Mouse (Mus musculus): ENCODE measurements around the gene Naip1.
A peak's percentile ranks its signal among the peaks of the same experiment; 100 is the strongest.
"Not testable (repeated sequence)": the region's sequence is repeated elsewhere in the genome, so short reads cannot be mapped to it uniquely, and the experiment has no call there.

The Naip1 gene

DNA sequence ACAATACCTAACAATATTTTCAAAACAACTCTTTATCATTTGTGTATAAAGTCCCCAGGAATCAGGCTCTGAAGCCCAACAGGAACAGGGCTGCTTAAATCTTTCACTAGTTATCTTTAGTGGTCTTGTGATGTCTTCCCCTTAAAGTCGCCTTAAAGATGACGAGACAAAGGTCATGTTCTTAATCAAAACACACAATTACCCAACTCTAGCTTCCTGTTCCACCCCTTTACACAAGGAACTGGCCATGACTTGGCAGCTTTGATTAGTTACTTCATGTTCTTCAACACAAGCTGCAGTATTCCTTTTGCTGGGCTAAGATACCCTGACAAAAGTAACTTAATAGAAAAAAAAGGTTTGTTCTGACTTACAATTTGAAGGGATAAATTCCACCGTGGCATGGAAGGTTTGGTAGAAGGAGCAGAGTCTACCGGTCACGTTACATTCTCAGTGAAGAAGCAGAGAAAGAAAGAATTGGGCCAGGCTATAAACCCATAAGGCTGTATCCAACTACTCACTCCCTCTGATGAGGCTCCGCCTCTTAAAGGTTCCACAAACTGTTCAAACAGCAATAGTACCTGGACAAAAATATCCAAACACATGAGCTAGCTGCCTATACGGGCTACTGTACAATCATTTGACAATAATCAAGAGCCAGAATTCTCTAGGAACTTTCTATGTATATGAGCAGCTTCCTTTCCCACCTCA is 49.6 kb downstream of the Naip1 start:
- DNase-seq (ENCODE audit: low read depth): not testable (repeated sequence)

DNA sequence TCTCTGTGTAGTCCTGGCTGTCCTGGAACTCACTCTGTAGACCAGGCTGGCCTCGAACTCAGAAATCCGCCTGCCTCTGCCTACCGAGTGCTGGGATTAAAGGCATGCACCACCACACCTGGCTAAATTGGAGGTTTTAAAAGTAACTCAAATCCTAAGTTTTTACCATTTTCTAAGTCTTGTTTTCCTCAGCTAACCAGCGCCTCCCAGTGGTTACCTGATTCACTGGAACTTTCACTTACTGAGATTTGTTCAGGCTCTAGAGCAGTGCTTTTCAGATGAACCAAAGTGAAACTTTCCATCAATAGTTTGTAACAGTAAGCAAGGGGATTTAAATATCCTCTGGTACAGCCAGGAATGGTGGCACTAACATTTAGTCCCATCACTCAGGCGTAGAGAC is 61.6 kb downstream of the Naip1 start:
- DNase-seq (ENCODE audit: low read depth): peak; percentile 26

DNA sequence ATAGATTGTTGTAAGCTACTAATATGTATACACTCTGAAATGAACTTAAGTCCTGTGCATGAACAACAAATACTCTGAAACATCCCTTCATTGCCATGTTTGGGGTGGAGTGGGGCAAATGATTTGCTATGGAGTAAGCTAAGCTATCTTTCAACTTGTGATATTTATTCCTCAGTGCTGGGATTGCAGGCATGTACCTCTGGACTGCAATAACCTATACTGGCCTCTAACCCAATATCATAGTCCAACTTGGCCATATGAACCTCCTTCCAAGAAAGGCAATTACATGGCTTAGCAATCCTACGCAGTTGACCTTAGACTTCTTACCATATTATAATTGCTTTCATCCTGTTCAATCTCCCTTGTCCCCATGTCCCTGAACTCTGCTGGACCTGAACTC is 82.1 kb downstream of the Naip1 start:
- DNase-seq (ENCODE audit: low read depth): no peak
